Mouse (Mus musculus): ENCODE results near the gene G6pc3. TPM values are rescaled to one million over a fixed set of nuclear protein-coding genes. Genes with fewer than 3 reads are reported as not detected.

G6pc3 gene
- polyA plus RNA-seq, 1 experiment from 2014 or later, result 29.3 TPM

DNA sequence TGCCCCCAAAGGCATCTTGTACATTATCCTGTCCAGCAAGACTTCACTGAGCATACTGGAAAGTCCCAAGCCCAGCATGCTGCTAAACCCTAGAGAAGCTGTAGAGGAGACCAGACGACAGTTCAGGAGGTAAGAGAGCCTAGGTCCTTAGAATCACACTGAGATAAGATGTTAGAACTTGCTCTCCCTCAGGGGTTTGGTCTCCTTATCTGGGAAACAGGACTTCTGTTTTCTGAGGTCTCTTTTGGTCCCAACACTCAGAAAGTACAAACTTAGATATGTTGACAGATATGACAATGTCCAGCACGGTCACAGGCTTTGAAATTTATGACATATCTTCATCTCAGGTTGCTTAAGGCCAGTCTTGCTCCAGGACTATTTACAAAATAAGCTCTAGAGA lies 46.6 kb downstream of the G6pc3 start:
- no peak for ATAC-seq (ENCODE audit: low read depth)
- Histone ChIP-seq H3K4me1 (ENCODE audit: control insufficient read depth, insufficient read depth, low read length) (no peaks in the 10 kb centered on the region), H3K9me3 (ENCODE audit: control insufficient read depth, low read length) (no peaks in the 10 kb centered on the region), H3K4me2 (ENCODE audit: low read depth, low read length) (no peak overlapping the region), H3K4me3 (ENCODE audit: low read depth, low read length) (no peak overlapping the region), H3K27me3 (replicated peaks; ENCODE audit: control insufficient read depth, insufficient read depth, low read length) (no peaks in the 10 kb centered on the region), H3K9ac (ENCODE audit: low read depth, low read length) (no peak overlapping the region), H3K36me3 (ENCODE audit: control insufficient read depth, insufficient read depth, low read length) (no peaks in the 10 kb centered on the region), H3K27ac (replicated peaks; ENCODE audit: low read depth, low read length) (no peak overlapping the region)
- no peak for DNase-seq (ENCODE audit: low spot score)
- 66% methylated on average over 2 of the region's 2 CpGs for WGBS

DNA sequence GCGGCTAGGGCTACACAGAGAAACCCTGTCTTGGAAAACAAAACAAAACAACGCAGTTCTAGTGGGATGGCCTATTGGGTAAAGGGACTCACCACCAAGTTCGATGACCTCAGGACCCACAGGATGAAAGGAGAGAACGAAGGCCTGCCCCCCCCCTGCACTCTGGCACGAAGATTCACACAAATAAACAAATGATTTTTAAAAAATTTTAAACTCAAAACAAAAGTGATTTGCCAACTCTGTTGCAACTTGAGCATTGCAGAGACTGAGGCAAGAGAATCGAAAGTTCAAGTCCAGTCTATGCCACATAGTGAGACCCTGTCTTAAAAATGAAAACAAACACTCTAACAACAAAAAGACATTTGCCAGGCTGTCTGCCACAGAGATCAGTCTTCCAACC lies 51.2 kb downstream of the G6pc3 start:
- no peaks in the 10 kb centered on the region for H3K9me3 ChIP-seq (ENCODE audit: control insufficient read depth, low read length)
- no peak overlapping the region for H3K9ac ChIP-seq (ENCODE audit: low read depth, low read length)
- H3K4me2 ChIP-seq (ENCODE audit: low read depth, low read length), result no peak overlapping the region
- peaks cover 7% of the 10 kb centered on the region; the same call in 1 of the 2 replicates for H3K4me1 ChIP-seq (ENCODE audit: control insufficient read depth, insufficient read depth, low read length)
- ATAC-seq (ENCODE audit: low read depth), result no peak
- DNase-seq (ENCODE audit: low spot score), result no peak
- 83% methylated on average over 6 of the region's 6 CpGs for WGBS
- no peaks in the 10 kb centered on the region for H3K27me3 ChIP-seq (replicated peaks; ENCODE audit: control insufficient read depth, insufficient read depth, low read length)
- H3K36me3 ChIP-seq (ENCODE audit: control insufficient read depth, insufficient read depth, low read length), result no peaks in the 10 kb centered on the region
- no peak overlapping the region for H3K27ac ChIP-seq (replicated peaks; ENCODE audit: low read depth, low read length)
- no peak overlapping the region for H3K4me3 ChIP-seq (ENCODE audit: low read depth, low read length)

DNA sequence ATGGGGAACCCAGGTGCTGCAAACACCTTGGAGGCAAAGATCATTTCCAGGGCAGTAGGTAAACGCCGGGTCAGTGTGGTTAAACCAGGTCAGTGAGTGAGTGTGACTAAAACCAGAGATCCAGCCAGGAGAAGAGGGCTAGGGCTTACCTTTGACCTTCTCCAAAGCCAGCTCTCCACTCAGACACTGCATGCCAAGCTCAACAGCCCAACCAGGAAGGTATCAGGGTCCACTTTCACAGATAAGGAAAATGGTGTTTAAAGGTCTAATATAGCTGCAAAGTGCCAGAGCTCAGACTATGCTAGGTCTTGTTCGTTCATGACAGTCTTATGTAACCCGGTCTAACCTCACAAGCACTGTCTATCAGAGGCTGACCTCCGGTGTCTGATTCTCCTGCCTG lies 51.8 kb downstream of the G6pc3 start:
- ATAC-seq (ENCODE audit: low read depth) (no peak), DNase-seq (ENCODE audit: low spot score) (no peak)
- no peak overlapping the region for H3K27ac ChIP-seq (replicated peaks; ENCODE audit: low read depth, low read length)
- no peak overlapping the region for H3K9ac ChIP-seq (ENCODE audit: low read depth, low read length)
- H3K36me3 ChIP-seq (ENCODE audit: control insufficient read depth, insufficient read depth, low read length), result no peaks in the 10 kb centered on the region
- no peak overlapping the region for H3K4me2 ChIP-seq (ENCODE audit: low read depth, low read length)
- no peaks in the 10 kb centered on the region for H3K9me3 ChIP-seq (ENCODE audit: control insufficient read depth, low read length)
- H3K4me1 ChIP-seq (ENCODE audit: control insufficient read depth, insufficient read depth, low read length), result peaks cover 14% of the 10 kb centered on the region; the same call in 1 of the 2 replicates
- WGBS, result 81% methylated on average over 5 of the region's 5 CpGs
- H3K27me3 ChIP-seq (replicated peaks; ENCODE audit: control insufficient read depth, insufficient read depth, low read length), result no peaks in the 10 kb centered on the region
- H3K4me3 ChIP-seq (ENCODE audit: low read depth, low read length), result no peak overlapping the region

DNA sequence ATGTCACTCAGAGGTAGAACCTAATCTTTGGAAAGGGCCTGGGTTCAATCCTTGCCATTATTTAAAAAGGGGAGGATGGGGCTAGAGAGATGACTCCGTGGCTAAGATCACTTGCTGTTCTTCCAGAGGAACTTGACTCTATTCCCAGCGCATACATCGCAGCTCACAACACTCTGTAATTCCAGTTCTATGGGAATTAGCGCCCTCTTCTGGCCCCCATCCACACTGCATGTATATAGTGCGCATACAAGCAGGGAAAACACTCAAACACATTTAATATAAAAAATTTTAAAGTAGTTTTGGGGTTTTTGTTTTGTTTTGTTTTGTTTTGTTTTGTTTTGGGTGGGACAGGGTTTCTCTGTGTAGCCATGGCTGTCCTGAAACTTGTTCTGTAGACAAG lies 52.5 kb downstream of the G6pc3 start:
- H3K36me3 ChIP-seq (ENCODE audit: control insufficient read depth, insufficient read depth, low read length), result no peaks in the 10 kb centered on the region
- H3K4me1 ChIP-seq (ENCODE audit: control insufficient read depth, insufficient read depth, low read length), result peaks cover 16% of the 10 kb centered on the region; the same call in 1 of the 2 replicates
- WGBS, result 54% methylated on average over 5 of the region's 5 CpGs
- ATAC-seq (ENCODE audit: low read depth) (no peak), DNase-seq (ENCODE audit: low spot score) (no peak)
- no peak overlapping the region for H3K4me3 ChIP-seq (ENCODE audit: low read depth, low read length)
- H3K4me2 ChIP-seq (ENCODE audit: low read depth, low read length), result no peak overlapping the region
- no peaks in the 10 kb centered on the region for H3K27me3 ChIP-seq (replicated peaks; ENCODE audit: control insufficient read depth, insufficient read depth, low read length)
- H3K9ac ChIP-seq (ENCODE audit: low read depth, low read length), result no peak overlapping the region
- H3K27ac ChIP-seq (replicated peaks; ENCODE audit: low read depth, low read length), result no peak overlapping the region
- H3K9me3 ChIP-seq (ENCODE audit: control insufficient read depth, low read length), result no peaks in the 10 kb centered on the region

Small RNAs within 50 kb of the gene (microRNA-seq; reads per million reads assigned to microRNA genes)
- 1.5 reads per million for gene Mir8101 (ENCODE audit: borderline number of aligned reads)

Other genes starting within 250 kb of the G6pc3 start
- not detected in 2 replicates for gene Sost, start 222.6 kb upstream of the G6pc3 start, polyA plus RNA-seq (2014; fragmentation: Nextera tagmentation; extraction: Ambion mirVana)
- not detected in 2 replicates for gene Cfap97d1, start 205.3 kb upstream of the G6pc3 start, polyA plus RNA-seq (2014; fragmentation: Nextera tagmentation; extraction: Ambion mirVana)
- 33.3 and 38.3 TPM in 2 replicates for gene Dusp3, start 202.6 kb upstream of the G6pc3 start, polyA plus RNA-seq (2014; fragmentation: Nextera tagmentation; extraction: Ambion mirVana)
- gene Mpp3, start 161.2 kb upstream of the G6pc3 start, polyA plus RNA-seq (2014; fragmentation: Nextera tagmentation; extraction: Ambion mirVana), result 6.3 and 6.4 TPM in 2 replicates
- gene Cd300lg, start 148.1 kb upstream of the G6pc3 start, polyA plus RNA-seq (2014; fragmentation: Nextera tagmentation; extraction: Ambion mirVana), result 0.70 and 0.85 TPM in 2 replicates
- gene Mpp2, start 101.1 kb upstream of the G6pc3 start, polyA plus RNA-seq (2014; fragmentation: Nextera tagmentation; extraction: Ambion mirVana), result 7.6 and 8.4 TPM in 2 replicates
- gene Ppy, start 88.3 kb upstream of the G6pc3 start, polyA plus RNA-seq (2014; fragmentation: Nextera tagmentation; extraction: Ambion mirVana), result not detected in 2 replicates
- 0.58 and 0.90 TPM in 2 replicates for gene Pyy, start 81.8 kb upstream of the G6pc3 start, polyA plus RNA-seq (2014; fragmentation: Nextera tagmentation; extraction: Ambion mirVana)
- 0.28 and 0.49 TPM in 2 replicates for gene Nags, start 44.1 kb upstream of the G6pc3 start, polyA plus RNA-seq (2014; fragmentation: Nextera tagmentation; extraction: Ambion mirVana)
- gene Tmem101, start 33.2 kb upstream of the G6pc3 start, polyA plus RNA-seq (2014; fragmentation: Nextera tagmentation; extraction: Ambion mirVana), result 30.0 and 31.1 TPM in 2 replicates
- 92.9 and 98.4 TPM in 2 replicates for gene Lsm12, start 4.3 kb upstream of the G6pc3 start, polyA plus RNA-seq (2014; fragmentation: Nextera tagmentation; extraction: Ambion mirVana)
- gene Hdac5, start 40.5 kb downstream of the G6pc3 start, polyA plus RNA-seq (2014; fragmentation: Nextera tagmentation; extraction: Ambion mirVana), result 44.0 and 47.2 TPM in 2 replicates
- 11.7 and 12.6 TPM in 2 replicates for gene BC030867, start 59.3 kb downstream of the G6pc3 start, polyA plus RNA-seq (2014; fragmentation: Nextera tagmentation; extraction: Ambion mirVana)
- 0.25 and 0.33 TPM in 2 replicates for gene Asb16, start 79.1 kb downstream of the G6pc3 start, polyA plus RNA-seq (2014; fragmentation: Nextera tagmentation; extraction: Ambion mirVana)
- gene Tmub2, start 95.3 kb downstream of the G6pc3 start, polyA plus RNA-seq (2014; fragmentation: Nextera tagmentation; extraction: Ambion mirVana), result 49.8 and 55.9 TPM in 2 replicates
- 19.5 and 20.8 TPM in 2 replicates for gene Atxn7l3, start 107.0 kb downstream of the G6pc3 start, polyA plus RNA-seq (2014; fragmentation: Nextera tagmentation; extraction: Ambion mirVana)
- 73.3 and 83.9 TPM in 2 replicates for gene Ubtf, start 130.1 kb downstream of the G6pc3 start, polyA plus RNA-seq (2014; fragmentation: Nextera tagmentation; extraction: Ambion mirVana)
- gene Slc4a1, start 176.6 kb downstream of the G6pc3 start, polyA plus RNA-seq (2014; fragmentation: Nextera tagmentation; extraction: Ambion mirVana), result 6.0 and 6.8 TPM in 2 replicates
- gene Rundc3a, start 203.8 kb downstream of the G6pc3 start, polyA plus RNA-seq (2014; fragmentation: Nextera tagmentation; extraction: Ambion mirVana), result 7.1 and 7.8 TPM in 2 replicates
- gene Slc25a39, start 218.3 kb downstream of the G6pc3 start, polyA plus RNA-seq (2014; fragmentation: Nextera tagmentation; extraction: Ambion mirVana), result 190 and 194 TPM in 2 replicates
- 121 and 129 TPM in 2 replicates for gene Grn, start 240.7 kb downstream of the G6pc3 start, polyA plus RNA-seq (2014; fragmentation: Nextera tagmentation; extraction: Ambion mirVana)